Comparison of ENCODE assay signal across 7 mouse cellular contexts in genomic region chr9:119970763-119971656, GRCm38 (mm10). TPM values are rescaled to one million over a fixed set of nuclear protein-coding genes. Genes with fewer than 3 reads are reported as not detected.
A peak's percentile ranks its signal among the peaks of the same experiment; 100 is the strongest.
DNase-seq lines count a peak whose midpoint lies in the region; ATAC-seq lines count a peak whose summit lies in the region.

No protein-coding gene starts in this region.

- 73% methylated on average over 7 of the region's 7 CpGs for WGBS in liver, embryonic 12.5 days (ENCODE audit: insufficient replicate concordance)
- 56% methylated on average over 7 of the region's 7 CpGs for WGBS in forebrain, embryonic 15.5 days
- 76% methylated on average over 7 of the region's 7 CpGs for WGBS in stomach, embryonic 15.5 days

- H3K36me3 ChIP-seq in liver, embryonic 12.5 days, result peaks cover 38% of the 10 kb centered on the region
- no peaks in the 10 kb centered on the region for H3K36me3 ChIP-seq in forebrain, embryonic 15.5 days
- peaks cover 21% of the 10 kb centered on the region for H3K36me3 ChIP-seq in stomach, embryonic 15.5 days

- H3K9me3 ChIP-seq in liver, embryonic 12.5 days (replicated peaks), result no peaks in the 10 kb centered on the region
- no peaks in the 10 kb centered on the region for H3K9me3 ChIP-seq in forebrain, embryonic 15.5 days
- no peaks in the 10 kb centered on the region for H3K9me3 ChIP-seq in stomach, embryonic 15.5 days

- no peak for DNase-seq in liver
- peak; percentile 79 for DNase-seq in layer of hippocampus, postnatal 10 days (ENCODE audit: low spot score in 2 of 2)
- DNase-seq in embryo, embryonic 9.5 days (ENCODE audit: extremely low spot score), result no peak

- no peak for ATAC-seq in liver, embryonic 12.5 days
- peak; percentile 42; the same call in 1 of the 2 replicates for ATAC-seq in cerebellum, adult (ENCODE audit: insufficient number of reproducible peaks, low FRiP score, low TSS enrichment)
- peak; percentile 80 for ATAC-seq in forebrain, embryonic 15.5 days (replicated peaks)
- ATAC-seq in stomach, embryonic 15.5 days (ENCODE audit: insufficient read depth, low FRiP score, low read depth), result no peak; the same call in 1 of the 2 replicates

- H3K9ac ChIP-seq in liver, embryonic 12.5 days, result no peak overlapping the region
- peak overlapping the region; percentile 10; the same call in 1 of the 2 replicates for H3K9ac ChIP-seq in forebrain, embryonic 15.5 days (replicated peaks)
- no peak overlapping the region for H3K9ac ChIP-seq in stomach, embryonic 15.5 days

- H3K4me3 ChIP-seq in liver, embryonic 12.5 days, result no peak overlapping the region
- H3K4me3 ChIP-seq in forebrain, embryonic 15.5 days, result no peak overlapping the region
- no peak overlapping the region for H3K4me3 ChIP-seq in stomach, embryonic 15.5 days (replicated peaks)

- 0 out of 2 replicates have a peak overlapping the region, but pooled peaks have one; percentile 10 for H3K27ac ChIP-seq in liver, embryonic 12.5 days
- H3K27ac ChIP-seq in forebrain, embryonic 15.5 days (replicated peaks), result peak overlapping the region; percentile 92
- peak overlapping the region; percentile 27 for H3K27ac ChIP-seq in stomach, embryonic 15.5 days

- H3K4me1 ChIP-seq in liver, embryonic 12.5 days, result 0 out of 2 replicates have a peak, but pooled peaks cover 9% of the 10 kb centered on the region
- H3K4me1 ChIP-seq in forebrain, embryonic 15.5 days, result peaks cover 27% of the 10 kb centered on the region
- peaks cover 10% of the 10 kb centered on the region for H3K4me1 ChIP-seq in stomach, embryonic 15.5 days

- H3K4me2 ChIP-seq in liver, embryonic 12.5 days, result no peak overlapping the region
- no peak overlapping the region for H3K4me2 ChIP-seq in forebrain, embryonic 15.5 days (replicated peaks)
- H3K4me2 ChIP-seq in stomach, embryonic 15.5 days, result no peak overlapping the region

- H3K27me3 ChIP-seq in liver, embryonic 12.5 days (replicated peaks), result no peaks in the 10 kb centered on the region
- no peaks in the 10 kb centered on the region for H3K27me3 ChIP-seq in forebrain, embryonic 15.5 days
- no peaks in the 10 kb centered on the region for H3K27me3 ChIP-seq in stomach, embryonic 15.5 days (replicated peaks)

RNA-seq across cellular contexts. Expression of gene Csrnp1, which starts 13.4 kb away (rescaled TPM):
- 1.5 and 1.9 TPM in 2 replicates for polyA plus RNA-seq in liver, embryonic 12.5 days (2016; fragmentation: Nextera tagmentation; extraction: Ambion mirVana)
- polyA plus RNA-seq in forebrain, embryonic 15.5 days (2015; fragmentation: Nextera tagmentation; extraction: Ambion mirVana), result 1.6 and 2.0 TPM in 2 replicates
- 10 to 100 TPM in 1 of 2 experiments, 1 to 10 TPM in 1; 9.9 to 10.4 TPM for total RNA-seq in layer of hippocampus, postnatal 10 days (2021)
- 5.7 and 6.7 TPM in 2 replicates for polyA plus RNA-seq in stomach, embryonic 15.5 days (2015; fragmentation: Nextera tagmentation; extraction: Ambion mirVana)

RNA-seq across cellular contexts. Expression of gene Ttc21a, which starts 33.6 kb away (rescaled TPM):
- 0.06 and 0.07 TPM in 2 replicates for polyA plus RNA-seq in liver, embryonic 12.5 days (2016; fragmentation: Nextera tagmentation; extraction: Ambion mirVana)
- polyA plus RNA-seq in forebrain, embryonic 15.5 days (2015; fragmentation: Nextera tagmentation; extraction: Ambion mirVana), result 0.57 and 0.69 TPM in 2 replicates
- total RNA-seq in layer of hippocampus, postnatal 10 days (2021), result 1 to 10 TPM; 1.3 to 2.9 TPM
- polyA plus RNA-seq in stomach, embryonic 15.5 days (2015; fragmentation: Nextera tagmentation; extraction: Ambion mirVana), result 0.06 and 0.14 TPM in 2 replicates

RNA-seq across cellular contexts. Expression of gene Gorasp1, which starts 33.6 kb away (rescaled TPM):
- 14.9 and 15.9 TPM in 2 replicates for polyA plus RNA-seq in liver, embryonic 12.5 days (2016; fragmentation: Nextera tagmentation; extraction: Ambion mirVana)
- 25.5 and 26.2 TPM in 2 replicates for polyA plus RNA-seq in forebrain, embryonic 15.5 days (2015; fragmentation: Nextera tagmentation; extraction: Ambion mirVana)
- total RNA-seq in layer of hippocampus, postnatal 10 days (2021), result 10 to 100 TPM; 28.9 to 31.2 TPM
- 28.7 and 30.8 TPM in 2 replicates for polyA plus RNA-seq in stomach, embryonic 15.5 days (2015; fragmentation: Nextera tagmentation; extraction: Ambion mirVana)

RNA-seq across cellular contexts. Expression of gene Xirp1, which starts 52.4 kb away (rescaled TPM):
- polyA plus RNA-seq in liver, embryonic 12.5 days (2016; fragmentation: Nextera tagmentation; extraction: Ambion mirVana), result 0.02 and 0.07 TPM in 2 replicates
- polyA plus RNA-seq in forebrain, embryonic 15.5 days (2015; fragmentation: Nextera tagmentation; extraction: Ambion mirVana), result not detected in 2 replicates
- under 1 TPM; 0.07 to 0.09 TPM for total RNA-seq in layer of hippocampus, postnatal 10 days (2021)
- 0.08 TPM in 2 replicates for polyA plus RNA-seq in stomach, embryonic 15.5 days (2015; fragmentation: Nextera tagmentation; extraction: Ambion mirVana)

Comparison
In these comparisons a context has a peak if more than half of its experiments do, and no peak if none do; other contexts are left out.
1. ATAC-seq: peak in cerebellum, adult (single experiment) and forebrain, embryonic 15.5 days (single experiment); none in liver, embryonic 12.5 days (single experiment) and stomach, embryonic 15.5 days (single experiment).
2. H3K27ac ChIP-seq: peak in every context shown above with its lines; median percentile 92 in forebrain, embryonic 15.5 days; 27 in stomach, embryonic 15.5 days; 10 in liver, embryonic 12.5 days.
3. DNase-seq: peak in layer of hippocampus, postnatal 10 days (2 of 2); none in liver (single experiment) and embryo, embryonic 9.5 days (single experiment).